Mouse (Mus musculus) thymus, adult 2 months (tissue): ENCODE data around the gene Golph3l. TPM values are rescaled to one million over a fixed set of nuclear protein-coding genes. Genes with fewer than 3 reads are reported as not detected.
A peak's percentile ranks its signal among the peaks of the same experiment; 100 is the strongest.

ENCODE experiments used
- DNase-seq: peaks from one replicate; pipeline ENCODE4 v3.0.0; 2021
- H3K27ac ChIP-seq: fragments of 200-500 bp; 2 replicates; pipeline ENCODE4 v1.5.1; 2012; ENCODE audit warnings: low read length, control low read depth; ENCODE audit not compliant: control insufficient read depth, insufficient read depth
- H3K27me3 ChIP-seq: fragments of 200-500 bp; 2 replicates; pipeline ENCODE4 v1.6.1; 2012; ENCODE audit warnings: mild to moderate bottlenecking, low read length, moderate library complexity, mixed read lengths; ENCODE audit not compliant: control insufficient read depth, insufficient read depth
- H3K36me3 ChIP-seq: fragments of 200-500 bp; 2 replicates; pipeline ENCODE4 v1.6.1; 2012; ENCODE audit warnings: mild to moderate bottlenecking, low read length, moderate library complexity; ENCODE audit not compliant: control insufficient read depth, insufficient read depth
- H3K4me1 ChIP-seq: fragments of 200-500 bp; replicated peaks from 2 replicates; pipeline ENCODE4 v1.6.1; 2012; ENCODE audit warnings: low read length; ENCODE audit not compliant: control insufficient read depth, insufficient read depth
- H3K4me3 ChIP-seq: fragments of 200-500 bp; 2 replicates; pipeline ENCODE4 v1.5.1; 2012; ENCODE audit warnings: mild to moderate bottlenecking, low read length, control low read depth, moderate library complexity; ENCODE audit not compliant: control insufficient read depth, insufficient read depth
- CTCF ChIP-seq: fragments of 200-500 bp; IDR thresholded peaks from 2 replicates; pipeline ENCODE4 v1.5.1; 2012; ENCODE audit warnings: mild to moderate bottlenecking, control low read depth, low read length, moderate library complexity, borderline replicate concordance; ENCODE audit not compliant: control insufficient read depth, poor library complexity, insufficient read depth; ENCODE audit errors: extremely low read depth
- POLR2A ChIP-seq: fragments of 200-500 bp; IDR thresholded peaks from 2 replicates; pipeline ENCODE4 v1.6.1; 2012; ENCODE audit warnings: mild to moderate bottlenecking, low read length, control low read depth, moderate library complexity; ENCODE audit not compliant: control insufficient read depth, poor library complexity, insufficient read depth; ENCODE audit errors: extremely low read depth
- WGBS: fragments of 180-500 bp; shearing (Covaris S2); methylation state at CpG from one replicate; pipeline ENCODE4 v1.1.7; 2018; 5-methylcytosine and 5-hydroxymethylcytosine counted together
- polyA plus RNA-seq: library from polyadenylated mRNA; depleted of rRNA; stranded (reverse); fragments of >200 nt; gene quantifications from 2 replicates; pipeline ENCODE4 v1.2.3, GENCODE M21; 2012

Gene Golph3l
- polyA plus RNA-seq, 1 experiment: 8.6 TPM

DNA sequence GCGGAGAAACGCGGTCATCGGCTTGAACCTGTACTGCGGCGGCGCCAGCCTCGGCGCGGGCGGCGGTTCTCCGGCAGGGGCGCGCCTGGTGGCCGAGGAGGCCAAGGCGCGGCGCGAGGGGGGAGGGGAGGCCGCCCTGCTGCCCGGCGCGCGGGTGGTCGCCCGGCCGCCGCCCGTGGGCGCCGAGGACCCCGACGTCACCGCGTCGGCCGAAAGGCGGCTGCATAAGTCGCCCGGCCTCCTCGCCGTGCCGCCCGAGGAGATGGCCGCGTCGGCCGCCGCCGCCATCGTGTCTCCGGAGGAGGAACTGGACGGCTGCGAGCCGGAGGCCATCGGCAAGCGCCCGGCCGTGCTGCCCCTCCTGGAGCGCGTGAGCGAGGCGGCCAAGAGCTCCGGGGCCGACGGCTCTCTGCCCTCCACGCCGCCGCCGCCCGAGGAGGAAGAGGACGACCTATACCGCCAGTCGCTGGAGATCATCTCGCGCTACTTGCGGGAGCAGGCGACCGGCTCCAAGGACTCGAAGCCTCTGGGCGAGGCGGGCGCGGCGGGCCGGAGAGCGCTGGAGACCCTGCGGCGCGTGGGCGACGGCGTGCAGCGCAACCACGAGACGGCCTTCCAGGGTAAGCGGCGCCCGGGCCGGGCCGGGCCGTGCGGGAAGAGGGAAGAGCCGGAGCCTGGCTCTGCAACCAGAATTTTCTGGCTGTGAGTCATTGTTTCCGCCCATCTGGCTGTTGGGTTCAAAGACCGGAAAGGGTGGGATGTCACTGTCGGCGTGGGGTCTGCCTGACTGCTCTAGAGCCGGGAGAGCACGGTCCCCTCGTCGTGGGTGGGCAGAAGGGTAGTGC lies 70.4 kb downstream of the Golph3l start:
- Histone ChIP-seq H3K27me3 (no peaks in the 10 kb centered on the region), H3K36me3 (peaks cover 37% of the 10 kb centered on the region), H3K4me3 (peak overlapping the region; percentile 90), H3K27ac (peak overlapping the region; percentile 77), H3K4me1 (peaks cover 15% of the 10 kb centered on the region)
- DNase-seq: peak; percentile 81
- no peak for TF ChIP-seq CTCF
- peak; percentile 79 for TF ChIP-seq POLR2A
- under 1% methylated on average over 113 of the region's 113 CpGs for WGBS

DNA sequence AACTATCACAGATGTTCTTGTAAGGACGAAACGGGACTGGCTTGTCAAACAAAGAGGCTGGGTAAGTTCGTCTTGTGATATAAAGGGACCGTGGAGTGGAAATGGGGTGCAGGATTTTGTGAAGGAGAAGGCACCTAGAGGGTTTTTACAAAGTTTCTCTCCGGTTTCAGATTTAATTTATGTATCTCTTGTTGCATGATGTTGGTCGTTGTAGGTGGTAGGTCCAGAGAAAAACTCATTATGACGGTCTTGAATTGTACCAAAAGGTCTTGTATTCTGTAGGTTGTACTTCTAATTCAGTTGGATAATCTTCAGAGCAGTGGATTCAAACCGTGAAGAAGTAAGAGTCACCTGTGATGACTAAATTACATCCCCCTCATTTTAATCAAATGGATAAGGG lies 71.2 kb downstream of the Golph3l start:
- Histone ChIP-seq H3K4me1 (peaks cover 21% of the 10 kb centered on the region), H3K27ac (peak overlapping the region; percentile 77; the same call in 1 of the 2 replicates), H3K27me3 (no peaks in the 10 kb centered on the region), H3K36me3 (peaks cover 46% of the 10 kb centered on the region), H3K4me3 (peak overlapping the region; percentile 90)
- WGBS: under 1% methylated on average over 8 of the region's 8 CpGs
- no peak for TF ChIP-seq CTCF
- TF ChIP-seq POLR2A: no peak
- DNase-seq: no peak

DNA sequence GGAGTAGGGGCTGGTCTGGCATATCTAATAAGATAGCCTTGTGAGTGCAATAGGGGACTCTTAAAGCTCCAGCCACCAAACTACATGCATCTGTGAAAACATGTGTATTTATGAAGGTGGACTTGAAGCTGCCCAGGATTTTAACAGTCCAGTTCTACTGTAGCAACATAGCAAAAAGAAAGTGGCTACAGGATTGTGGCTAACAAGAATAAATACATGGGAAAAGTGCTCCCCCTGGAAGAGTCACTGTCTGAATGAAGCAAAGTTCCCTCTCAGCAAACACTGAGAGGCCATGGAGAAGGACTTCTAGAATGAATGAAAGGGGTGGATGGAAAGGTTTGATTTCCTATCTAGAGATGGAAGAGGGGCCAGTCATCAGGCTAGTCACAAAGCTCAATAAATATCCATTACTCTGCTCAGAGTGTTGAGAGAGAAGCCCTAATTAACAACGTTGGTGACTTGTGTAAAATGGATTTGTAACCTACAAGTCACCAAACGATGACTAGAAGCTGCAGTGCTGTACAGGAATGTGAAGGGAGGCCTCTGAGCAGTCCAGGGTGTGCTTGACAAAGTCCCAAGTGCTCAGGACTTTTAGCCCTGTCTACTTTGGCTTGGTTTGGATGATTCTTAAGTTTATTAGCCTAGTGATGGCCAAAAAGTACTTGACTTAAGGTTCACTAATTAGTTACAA lies 72.2 kb downstream of the Golph3l start:
- peaks cover 27% of the 10 kb centered on the region for H3K4me1 ChIP-seq
- DNase-seq: no peak
- WGBS: 14% methylated on average over 2 of the region's 2 CpGs
- peak overlapping the region; percentile 64 for H3K27ac ChIP-seq
- no peak for TF ChIP-seq POLR2A
- no peak for TF ChIP-seq CTCF
- peak overlapping the region; percentile 24; the same call in 1 of the 2 replicates for H3K4me3 ChIP-seq
- peaks cover 48% of the 10 kb centered on the region for H3K36me3 ChIP-seq
- no peaks in the 10 kb centered on the region for H3K27me3 ChIP-seq

DNA sequence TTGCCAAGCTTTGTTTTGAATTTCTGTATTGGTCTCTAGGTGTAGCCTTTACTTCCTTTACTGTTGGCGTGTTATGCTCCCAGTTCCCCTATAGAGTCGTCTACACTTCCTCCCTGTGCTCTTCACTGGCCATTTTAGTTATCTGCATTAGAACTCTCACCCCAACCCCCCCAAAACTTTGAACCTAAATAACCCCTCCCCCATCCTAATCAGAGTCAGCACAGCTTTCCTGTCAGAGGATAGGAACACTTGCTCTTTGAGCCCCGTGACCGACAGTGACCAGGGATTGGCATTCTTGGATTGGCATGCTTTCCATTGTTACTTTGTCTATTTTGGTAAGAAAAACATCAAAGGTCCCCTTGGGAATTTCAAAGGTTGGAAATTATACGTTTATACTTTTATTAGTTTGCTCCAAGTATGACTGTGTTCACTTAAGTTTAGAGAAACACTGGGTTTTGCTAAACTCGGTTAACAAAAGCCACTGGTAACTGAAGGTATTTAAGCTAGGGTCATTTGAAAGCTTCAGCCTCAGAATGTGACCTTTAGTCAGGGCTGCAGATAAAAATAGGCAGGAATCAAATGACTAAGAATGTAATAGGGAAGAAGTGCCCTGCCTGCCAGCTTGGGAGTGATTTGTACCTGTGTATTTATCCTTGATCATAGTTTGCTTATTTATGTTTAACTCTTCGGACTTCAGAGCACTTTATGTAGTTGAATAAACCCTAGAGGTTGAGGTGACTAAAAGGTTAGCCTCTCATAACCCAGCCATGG lies 73.4 kb downstream of the Golph3l start:
- Histone ChIP-seq H3K27ac (no peak overlapping the region; the same call in 1 of the 2 replicates), H3K27me3 (no peaks in the 10 kb centered on the region), H3K4me1 (peaks cover 34% of the 10 kb centered on the region)

DNA sequence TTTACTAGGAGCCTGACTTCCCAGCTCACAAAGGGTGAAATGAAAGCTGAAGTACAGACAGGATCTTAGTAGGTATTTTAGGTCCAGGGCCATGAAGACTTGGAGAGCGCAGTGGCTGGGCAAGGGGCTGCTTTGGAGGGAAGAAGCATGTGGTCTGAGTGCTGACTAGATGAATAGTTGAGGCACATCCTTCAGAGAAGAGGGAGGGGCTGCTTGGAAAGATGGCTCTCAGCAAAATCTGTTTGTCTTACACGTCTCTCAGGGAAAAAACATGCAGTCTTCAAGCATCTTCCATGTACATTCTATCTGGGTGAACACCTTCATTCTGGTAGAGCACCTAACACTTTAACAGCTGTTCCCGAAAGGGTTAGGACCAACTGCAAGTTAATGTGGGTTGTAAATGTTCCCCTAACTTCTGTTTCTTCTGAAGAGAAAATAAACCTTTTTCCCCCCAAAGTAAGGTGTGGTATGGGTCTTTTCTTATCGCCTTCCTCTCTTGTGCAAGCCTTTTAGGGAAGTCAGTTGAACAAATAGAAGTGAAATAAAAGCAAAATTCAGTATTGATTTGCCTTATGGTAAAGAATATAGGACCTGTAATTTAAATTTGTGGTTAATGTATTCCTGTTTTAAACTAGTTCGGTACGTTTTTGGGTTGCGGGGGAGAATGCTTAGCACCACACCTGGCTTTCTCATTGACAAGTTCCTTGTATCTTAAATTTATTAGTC lies 74.2 kb downstream of the Golph3l start:
- 58% methylated on average over 7 of the region's 7 CpGs for WGBS
- H3K4me1 ChIP-seq: peaks cover 37% of the 10 kb centered on the region
- no peak overlapping the region; the same call in 1 of the 2 replicates for H3K4me3 ChIP-seq
- no peaks in the 10 kb centered on the region for H3K27me3 ChIP-seq
- H3K36me3 ChIP-seq: peaks cover 48% of the 10 kb centered on the region
- H3K27ac ChIP-seq: peak overlapping the region; percentile 62
- TF ChIP-seq CTCF (no peak), POLR2A (no peak)
- no peak for DNase-seq

More for the DNA sequence above, 73.4 kb downstream of the Golph3l start:
- Histone ChIP-seq H3K4me3 (no peak overlapping the region; the same call in 1 of the 2 replicates), H3K36me3 (peaks cover 48% of the 10 kb centered on the region)
- 42% methylated on average over 7 of the region's 7 CpGs for WGBS
- TF ChIP-seq CTCF: no peak
- no peak for TF ChIP-seq POLR2A
- DNase-seq: no peak

DNA sequence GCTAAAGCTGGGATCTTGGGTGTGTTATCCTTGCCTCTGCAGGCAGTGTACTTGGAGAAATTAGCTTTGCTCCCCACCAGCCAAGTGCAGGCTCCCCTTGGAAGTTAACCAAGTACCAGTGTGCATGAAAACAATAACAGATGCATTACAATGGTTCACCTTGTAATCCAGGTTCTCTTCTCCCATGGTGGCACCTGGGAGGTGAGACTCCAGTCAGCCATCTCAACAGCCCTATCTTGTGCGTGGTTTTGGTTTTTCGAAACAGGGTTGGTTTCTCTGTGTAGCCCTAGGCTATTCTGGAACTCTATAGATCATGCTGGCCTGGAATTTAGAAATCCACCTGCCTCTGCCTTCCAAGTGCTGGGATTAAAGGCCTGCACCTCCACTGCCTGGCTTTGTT lies 74.8 kb downstream of the Golph3l start:
- H3K27ac ChIP-seq: peak overlapping the region; percentile 43; the same call in 1 of the 2 replicates
- 68% methylated on average over 2 of the region's 2 CpGs for WGBS
- peaks cover 43% of the 10 kb centered on the region for H3K4me1 ChIP-seq
- peaks cover 48% of the 10 kb centered on the region for H3K36me3 ChIP-seq
- no peaks in the 10 kb centered on the region for H3K27me3 ChIP-seq
- H3K4me3 ChIP-seq: no peak overlapping the region
- no peak for TF ChIP-seq CTCF
- TF ChIP-seq POLR2A: no peak
- no peak for DNase-seq
